Mouse (Mus musculus) brown adipose tissue, adult 24 weeks (tissue): Measurements from ENCODE around the gene Tarbp2. TPM values are rescaled to one million over a fixed set of nuclear protein-coding genes. Genes with fewer than 3 reads are reported as not detected.
A peak's percentile ranks its signal among the peaks of the same experiment; 100 is the strongest.

Experiments
- H3K27ac ChIP-seq: fragments of 200-500 bp; replicated peaks from 2 replicates; pipeline ENCODE4 v1.5.1; 2012; ENCODE audit warnings: low read depth, mild to moderate bottlenecking, low read length
- H3K4me1 ChIP-seq: fragments of 200-500 bp; 2 replicates; pipeline ENCODE4 v1.6.1; 2012; ENCODE audit warnings: low read length, mixed read lengths; ENCODE audit not compliant: control insufficient read depth, insufficient read depth, insufficient read length
- H3K4me3 ChIP-seq: fragments of 200-500 bp; 2 replicates; pipeline ENCODE4 v1.5.1; 2012; ENCODE audit warnings: low read depth, mild to moderate bottlenecking, low read length, moderate library complexity; ENCODE audit not compliant: insufficient read depth
- polyA plus RNA-seq: library from polyadenylated mRNA; stranded (reverse); fragments of >200 nt; gene quantifications from 2 replicates; pipeline ENCODE4 v1.2.4, GENCODE M21; 2012; ENCODE audit not compliant: missing spikeins, insufficient read depth, insufficient read length

Tarbp2 gene
- polyA plus RNA-seq, 1 experiment = 21.2 TPM

GRCm38 (mm10) chr15:102501084-102501814 is 16.7 kb upstream of the Tarbp2 start:
- no peaks in the 10 kb centered on the region; the same call in 1 of the 2 replicates for H3K4me1 ChIP-seq
- H3K27ac ChIP-seq = no peak overlapping the region
- no peak overlapping the region for H3K4me3 ChIP-seq

GRCm38 (mm10) chr15:102502254-102502840 is 15.6 kb upstream of the Tarbp2 start:
- Histone ChIP-seq H3K4me1 (no peaks in the 10 kb centered on the region; the same call in 1 of the 2 replicates), H3K4me3 (no peak overlapping the region), H3K27ac (no peak overlapping the region)

- no peaks in the 10 kb centered on the region; the same call in 1 of the 2 replicates for H3K4me1 ChIP-seq
- H3K4me3 ChIP-seq = no peak within 1 kb of the TSS
Observed at GRCm38 (mm10) chr15:102503447-102503846, 14.5 kb upstream of the Tarbp2 start, which contains the start of gene Gm10337. Gene Gm10337, plus strand, starts transcription at chr15:102503722.

GRCm38 (mm10) chr15:102503924-102504782 is 13.8 kb upstream of the Tarbp2 start:
- Histone ChIP-seq H3K4me3 (no peak overlapping the region), H3K27ac (no peak overlapping the region), H3K4me1 (no peaks in the 10 kb centered on the region; the same call in 1 of the 2 replicates)

More at GRCm38 (mm10) chr15:102503447-102503846, 14.5 kb upstream of the Tarbp2 start, which contains the start of gene Gm10337:
- no peak within 1 kb of the TSS for H3K27ac ChIP-seq

GRCm38 (mm10) chr15:102505073-102505769 is 12.8 kb upstream of the Tarbp2 start:
- Histone ChIP-seq H3K4me1 (no peaks in the 10 kb centered on the region; the same call in 1 of the 2 replicates), H3K4me3 (no peak overlapping the region), H3K27ac (no peak overlapping the region)

GRCm38 (mm10) chr15:102505770-102506463 is 12.1 kb upstream of the Tarbp2 start:
- Histone ChIP-seq H3K27ac (no peak overlapping the region), H3K4me3 (no peak overlapping the region), H3K4me1 (no peaks in the 10 kb centered on the region; the same call in 1 of the 2 replicates)

GRCm38 (mm10) chr15:102506464-102506830 is 11.5 kb upstream of the Tarbp2 start:
- H3K4me1 ChIP-seq = no peaks in the 10 kb centered on the region; the same call in 1 of the 2 replicates
- no peak overlapping the region for H3K4me3 ChIP-seq
- H3K27ac ChIP-seq = no peak overlapping the region

GRCm38 (mm10) chr15:102506864-102507263 is 11.1 kb upstream of the Tarbp2 start:
- no peak overlapping the region for H3K27ac ChIP-seq
- no peaks in the 10 kb centered on the region; the same call in 1 of the 2 replicates for H3K4me1 ChIP-seq

GRCm38 (mm10) chr15:102507561-102507960 is 10.4 kb upstream of the Tarbp2 start:
- Histone ChIP-seq H3K4me3 (no peak overlapping the region), H3K4me1 (no peaks in the 10 kb centered on the region; the same call in 1 of the 2 replicates), H3K27ac (no peak overlapping the region)

More at GRCm38 (mm10) chr15:102506864-102507263, 11.1 kb upstream of the Tarbp2 start:
- no peak overlapping the region for H3K4me3 ChIP-seq

GRCm38 (mm10) chr15:102508336-102508735 is 9.7 kb upstream of the Tarbp2 start:
- Histone ChIP-seq H3K4me1 (no peaks in the 10 kb centered on the region; the same call in 1 of the 2 replicates), H3K4me3 (no peak overlapping the region)

GRCm38 (mm10) chr15:102510110-102510509 is 7.9 kb upstream of the Tarbp2 start:
- H3K27ac ChIP-seq = no peak overlapping the region
- H3K4me1 ChIP-seq = no peaks in the 10 kb centered on the region; the same call in 1 of the 2 replicates
- peak overlapping the region; percentile 68 for H3K4me3 ChIP-seq

More at GRCm38 (mm10) chr15:102508336-102508735, 9.7 kb upstream of the Tarbp2 start:
- no peak overlapping the region for H3K27ac ChIP-seq

- Histone ChIP-seq H3K27ac (no peak overlapping the region; the same call in 1 of the 2 replicates), H3K4me3 (peak overlapping the region; percentile 68), H3K4me1 (no peaks in the 10 kb centered on the region; the same call in 1 of the 2 replicates)
Observed at GRCm38 (mm10) chr15:102510590-102511284, 7.3 kb upstream of the Tarbp2 start.

GRCm38 (mm10) chr15:102511285-102511833 is 6.6 kb upstream of the Tarbp2 start:
- H3K4me3 ChIP-seq = peak overlapping the region; percentile 68
- H3K4me1 ChIP-seq = peaks cover 4% of the 10 kb centered on the region; the same call in 1 of the 2 replicates
- no peak overlapping the region for H3K27ac ChIP-seq
